Mouse (Mus musculus): ENCODE measurements at regions not wholly inside any gene's neighbourhood (a gene's known extent, or its start where the extent isn't known, plus 50 kb on each side); places are given as distances from the start of the nearest gene placed in this dataset.

GRCm38 (mm10) chr14:33789556-33789955, 133.8 kb upstream of the Gdf10 start:
- TF ChIP-seq POLR2A (IDR thresholded peaks at IDR 0.05; ENCODE audit: insufficient read depth, low read depth, low read length): no peak
- no peak for TF ChIP-seq EP300 (IDR thresholded peaks at IDR 0.05; ENCODE audit: insufficient read depth, low read depth, low read length)

All from heart, adult 2 months (tissue).